Mouse (Mus musculus): ENCODE measurements around the gene Tagln2.

- TF ChIP-seq CTCF (IDR thresholded peaks at IDR 0.05; ENCODE audit: low read depth, low read length) (no peak), POLR2A (IDR thresholded peaks at IDR 0.05; ENCODE audit: borderline replicate concordance, low read depth, low read length) (no peak)
These were observed 51.2 kb downstream of the Tagln2 start for GRCm38 (mm10) chr1:172551009-172551408.

Data from bone marrow macrophage, adult 2 months (primary cell).